ENCODE assay signal across 24 mouse cellular contexts in the genomic region with DNA sequence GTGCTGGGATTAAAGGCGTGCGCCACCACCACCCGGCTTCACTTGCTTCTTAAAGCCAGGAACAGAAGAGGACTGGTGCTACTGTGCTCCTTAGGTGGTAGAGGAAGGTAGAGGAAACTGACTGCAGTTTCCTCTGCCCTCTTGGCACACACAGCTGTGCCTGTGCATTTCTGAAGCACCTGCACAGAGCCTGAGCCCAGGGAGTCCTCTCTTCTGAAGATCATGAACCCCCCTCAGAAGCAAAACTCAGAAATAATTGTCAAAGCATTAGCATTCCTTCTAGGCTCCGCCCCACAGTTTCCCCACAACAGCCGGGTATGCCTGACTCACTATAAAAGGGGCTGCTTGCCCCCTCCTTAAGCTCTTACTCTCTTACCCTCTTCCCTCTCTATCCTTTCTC. TPM values are rescaled to one million over a fixed set of nuclear protein-coding genes. Genes with fewer than 3 reads are reported as not detected.
A peak's percentile ranks its signal among the peaks of the same experiment; 100 is the strongest.
DNase-seq lines count a peak whose midpoint lies in the region.
"Had no signal": no experiment of that assay in that cellular context is flagged by ENCODE, and none has a peak within 500 bp of the region (broad histone marks: within the 10 kb centered on the region; RNA-seq: fewer than 3 reads in every experiment).

No protein-coding gene starts in this region.

- H3K4me3 ChIP-seq in heart, embryonic 10.5 days, result no peak overlapping the region
- H3K4me3 ChIP-seq: forebrain, embryonic 10.5 days; forebrain, embryonic 13.5 days; heart, embryonic 12.5 days; heart, embryonic 15.5 days had no signal

- H3K27ac ChIP-seq in heart, embryonic 10.5 days, result no peak overlapping the region
- H3K27ac ChIP-seq: forebrain, embryonic 10.5 days; forebrain, embryonic 13.5 days; heart, embryonic 15.5 days; hindbrain, embryonic 14.5 days; hindbrain, postnatal 0 days had no signal

- DNase-seq in heart, embryonic 10.5 days (ENCODE audit: low spot score), result peak; percentile 25
- no peak for DNase-seq in heart, adult 18-20 months
- peak; percentile 19 to 26 for DNase-seq in thymus, postnatal 10 days (ENCODE audit: low spot score in 2 of 2)
- peak; percentile 12 to 52 for DNase-seq in thymus, postnatal 36 days
- no peak for DNase-seq in cerebellum, adult 18-20 months
- DNase-seq in adrenal gland, postnatal 14 days, result no peak
- no peak for DNase-seq in right cerebral cortex, postnatal 4 days
- DNase-seq: adrenal gland, postnatal 10 days; B cell, adult 2 months; cerebellum, adult 11 months; cerebellum, adult 8-10 months; cerebellum, postnatal 10 days; cerebellum, postnatal 36 days; gastrocnemius, postnatal 25 days; heart, postnatal 14 days; heart, postnatal 4 days had no signal

- H3K27me3 ChIP-seq in heart, embryonic 10.5 days (ENCODE audit: insufficient read depth, poor library complexity, severe bottlenecking), result no peaks in the 10 kb centered on the region
- H3K27me3 ChIP-seq: CH12.LX; forebrain, embryonic 13.5 days; heart, embryonic 12.5 days; heart, embryonic 15.5 days had no signal

- H3K36me3 ChIP-seq in heart, embryonic 10.5 days, result no peaks in the 10 kb centered on the region
- H3K36me3 ChIP-seq: forebrain, embryonic 10.5 days; G1E; heart, embryonic 12.5 days; heart, embryonic 15.5 days had no signal

- no peaks in the 10 kb centered on the region for H3K4me1 ChIP-seq in heart, embryonic 10.5 days
- H3K4me1 ChIP-seq: forebrain, embryonic 13.5 days; heart, embryonic 12.5 days; heart, embryonic 15.5 days had no signal

- WGBS in heart, embryonic 10.5 days, result 71% methylated on average over 5 of the region's 5 CpGs

- no peaks in the 10 kb centered on the region for H3K9me3 ChIP-seq in heart, embryonic 10.5 days
- H3K9me3 ChIP-seq: forebrain, embryonic 10.5 days; forebrain, embryonic 13.5 days; G1E; heart, embryonic 12.5 days; heart, embryonic 15.5 days had no signal

RNA-seq across cellular contexts. Expression of a gene that starts 51.7 kb away (rescaled TPM):
- 257 and 267 TPM in 2 replicates for polyA plus RNA-seq in heart, embryonic 10.5 days (2016; fragmentation: Nextera tagmentation; extraction: Ambion mirVana)
- 100 to 1,000 TPM; 128 to 135 TPM for total RNA-seq in heart, adult 18-20 months (2021)
- total RNA-seq in adrenal gland, postnatal 14 days (2021), result 159 and 160 TPM in 2 replicates

RNA-seq across cellular contexts. Expression of a gene that starts 51.8 kb away (rescaled TPM):
- polyA plus RNA-seq in heart, embryonic 10.5 days (2016; fragmentation: Nextera tagmentation; extraction: Ambion mirVana), result 17.2 and 20.0 TPM in 2 replicates
- total RNA-seq in heart, adult 18-20 months (2021), result 10 to 100 TPM; 11.9 to 12.8 TPM
- total RNA-seq in adrenal gland, postnatal 14 days (2021), result 17.3 and 18.4 TPM in 2 replicates

RNA-seq across cellular contexts. Expression of a gene that starts 51.9 kb away (rescaled TPM):
- polyA plus RNA-seq in heart, embryonic 10.5 days (2016; fragmentation: Nextera tagmentation; extraction: Ambion mirVana), result 34.4 and 45.1 TPM in 2 replicates
- total RNA-seq in heart, adult 18-20 months (2021), result 10 to 100 TPM; 10.2 to 11.2 TPM
- total RNA-seq in adrenal gland, postnatal 14 days (2021), result 25.9 and 33.1 TPM in 2 replicates

Comparison
In these comparisons a context has a peak if more than half of its experiments do, and no peak if none do; other contexts are left out.
1. DNase-seq: peak in heart, embryonic 10.5 days (single experiment), thymus, postnatal 10 days (2 of 2) and thymus, postnatal 36 days (2 of 2); none in heart, adult 18-20 months (0 of 2), cerebellum, adult 18-20 months (0 of 2), adrenal gland, postnatal 14 days (single experiment) and right cerebral cortex, postnatal 4 days (single experiment).